ENCODE assay signal across 31 mouse cellular contexts in the genomic region with DNA sequence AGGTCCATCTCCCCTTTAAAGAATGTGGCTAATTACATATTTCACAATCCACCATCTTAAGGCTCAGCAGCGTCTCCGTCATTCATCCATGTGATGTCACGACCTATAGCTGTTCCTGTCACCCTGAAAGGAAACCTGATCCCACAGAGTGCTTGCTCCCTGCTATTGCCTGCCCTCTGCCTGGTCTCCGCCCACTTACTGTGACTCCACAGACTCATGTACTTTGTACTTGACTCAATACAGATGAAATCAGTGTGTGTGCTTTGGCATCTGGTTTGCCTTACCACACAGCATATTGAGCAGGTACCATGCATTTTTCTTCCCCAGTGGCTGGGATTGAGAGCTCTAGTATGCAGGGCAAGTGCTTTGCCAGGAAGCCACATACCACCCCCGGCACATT. TPM values are rescaled to one million over a fixed set of nuclear protein-coding genes. Genes with fewer than 3 reads are reported as not detected.
DNase-seq lines count a peak whose midpoint lies in the region; ATAC-seq and TF ChIP-seq lines count a peak whose summit lies in the region.
"Had no signal": no experiment of that assay in that cellular context is flagged by ENCODE, and none has a peak within 500 bp of the region (broad histone marks: within the 10 kb centered on the region; RNA-seq: fewer than 3 reads in every experiment).

No protein-coding gene starts in this region.

- no peak for TF ChIP-seq EP300 in liver, embryonic 14.5 days (IDR thresholded peaks at IDR 0.05; ENCODE audit: low read depth)

- H3K9me3 ChIP-seq in liver, embryonic 14.5 days (ENCODE audit: control insufficient read depth, low read length) = no peaks in the 10 kb centered on the region
- H3K9me3 ChIP-seq: hindbrain, embryonic 15.5 days; limb, embryonic 10.5 days; limb, embryonic 15.5 days; megakaryocyte, embryonic 14.5 days; midbrain, embryonic 12.5 days; stomach, embryonic 15.5 days had no signal

- no peak for ATAC-seq in liver, embryonic 14.5 days (ENCODE audit: insufficient read depth)
- ATAC-seq: CD4-positive, CD25-positive, alpha-beta regulatory T cell, adult 4 months; forebrain, embryonic 16.5 days; inflammation-experienced regulatory T-cells, adult 6 months had no signal

- H3K9ac ChIP-seq in liver, embryonic 14.5 days (replicated peaks) = no peak overlapping the region; the same call in 1 of the 2 replicates
- H3K9ac ChIP-seq: hindbrain, embryonic 15.5 days; limb, embryonic 15.5 days; midbrain, embryonic 12.5 days; stomach, embryonic 15.5 days had no signal

- peaks cover 77% of the 10 kb centered on the region in 2 experiments for H3K4me1 ChIP-seq in liver, embryonic 14.5 days (replicated peaks; ENCODE audit: control insufficient read depth in 2 of 2, insufficient read depth in 2 of 2, low read length in 1 of 2)

- H3K4me2 ChIP-seq in liver, embryonic 14.5 days (ENCODE audit: low read depth) = peak overlapping the region; percentile 76
- H3K4me2 ChIP-seq: hindbrain, embryonic 15.5 days; limb, embryonic 15.5 days; midbrain, embryonic 12.5 days; stomach, embryonic 15.5 days had no signal

- DNase-seq in cerebellum, adult 9-11 months = peak; percentile 54
- no peak for DNase-seq in cerebellum, postnatal 10 days
- DNase-seq in 3T3-L1 (ENCODE audit: low read depth, low spot score) = peak; percentile 44
- peak; percentile 76 for DNase-seq in liver
- DNase-seq in liver, embryonic 14.5 days (ENCODE audit: low read depth in 3 of 3, low spot score in 3 of 3) = peak in 1 of 3 experiments; percentile 45
- no peak for DNase-seq in gastrocnemius, adult 18-20 months (ENCODE audit: low spot score)
- no peak for DNase-seq in testis, postnatal 14 days (ENCODE audit: low spot score)
- no peak for DNase-seq in urinary bladder, postnatal 25 days (ENCODE audit: low spot score)
- DNase-seq: adrenal gland, postnatal 25 days; cerebellum, adult 2 months; cerebellum, postnatal 36 days; embryo, embryonic 11 days; gastrocnemius, postnatal 14 days; kidney, adult 8-10 months; kidney, postnatal 10 days; layer of hippocampus, adult 9-11 months; lung, postnatal 36 days; thymus, adult 18-20 months; thymus, postnatal 25 days had no signal

- H3K36me3 ChIP-seq in liver, embryonic 14.5 days (replicated peaks; ENCODE audit: control insufficient read depth, insufficient read depth, low read depth) = no peaks in the 10 kb centered on the region; the same call in 1 of the 2 replicates
- H3K36me3 ChIP-seq: limb, embryonic 15.5 days had no signal

- H3K27me3 ChIP-seq in liver, embryonic 14.5 days (ENCODE audit: control insufficient read depth, insufficient read depth, low read length) = no peaks in the 10 kb centered on the region
- H3K27me3 ChIP-seq: hindbrain, embryonic 15.5 days; limb, embryonic 15.5 days; midbrain, embryonic 12.5 days; stomach, embryonic 15.5 days had no signal

- H3K27ac ChIP-seq in liver, embryonic 14.5 days = peak overlapping the region; percentile 99
- H3K27ac ChIP-seq: hindbrain, embryonic 15.5 days; limb, embryonic 10.5 days; limb, embryonic 15.5 days; midbrain, embryonic 12.5 days; stomach, embryonic 15.5 days had no signal

- WGBS in liver, embryonic 14.5 days (ENCODE audit: insufficient replicate concordance) = 73% methylated on average over 5 of the region's 5 CpGs

- TF ChIP-seq CTCF in liver, embryonic 14.5 days (IDR thresholded peaks at IDR 0.05; ENCODE audit: low read depth) = no peak

- no peak overlapping the region for H3K4me3 ChIP-seq in liver, embryonic 14.5 days (ENCODE audit: insufficient read depth in 1 of 2, low read depth in 2 of 2, low read length in 2 of 2)
- H3K4me3 ChIP-seq: erythroblast, embryonic 14.5 days; hindbrain, embryonic 15.5 days; limb, embryonic 10.5 days; limb, embryonic 15.5 days; megakaryocyte, embryonic 14.5 days; midbrain, embryonic 12.5 days; stomach, embryonic 15.5 days had no signal

RNA-seq across cellular contexts. Expression of gene Hdac11, which starts 5.8 kb away (rescaled TPM):
- 9.2 and 12.1 TPM in 2 replicates for polyA plus RNA-seq in liver, embryonic 14.5 days (2012; rRNA removed)
- 4.8 and 6.0 TPM in 2 replicates for polyA plus RNA-seq in liver, embryonic 14.5 days (2014; fragmentation: Nextera tagmentation; extraction: Ambion mirVana)
- 1 to 10 TPM; 6.7 to 7.2 TPM for total RNA-seq in gastrocnemius, adult 18-20 months (2021)

RNA-seq across cellular contexts. Expression of gene Nup210, which starts 45.7 kb away (rescaled TPM):
- 24.4 and 32.4 TPM in 2 replicates for polyA plus RNA-seq in liver, embryonic 14.5 days (2012; rRNA removed)
- 35.1 and 38.5 TPM in 2 replicates for polyA plus RNA-seq in liver, embryonic 14.5 days (2014; fragmentation: Nextera tagmentation; extraction: Ambion mirVana)
- total RNA-seq in gastrocnemius, adult 18-20 months (2021) = 10 to 100 TPM; 18.4 to 22.1 TPM

RNA-seq across cellular contexts. Expression of gene Fbln2, which starts 49.9 kb away (rescaled TPM):
- 4.0 and 5.1 TPM in 2 replicates for polyA plus RNA-seq in liver, embryonic 14.5 days (2012; rRNA removed)
- 4.3 and 4.4 TPM in 2 replicates for polyA plus RNA-seq in liver, embryonic 14.5 days (2014; fragmentation: Nextera tagmentation; extraction: Ambion mirVana)
- total RNA-seq in gastrocnemius, adult 18-20 months (2021) = 10 to 100 TPM; 40.1 to 51.6 TPM
- total RNA-seq: granulocyte monocyte progenitor cell, adult 5-6 weeks; hematopoietic stem cell, adult 5-6 weeks had no signal

Comparison
In these comparisons a context has a peak if more than half of its experiments do, and no peak if none do; other contexts are left out.
1. DNase-seq: peak in cerebellum, adult 9-11 months (single experiment), 3T3-L1 (single experiment) and liver (single experiment); none in cerebellum, postnatal 10 days (0 of 2), gastrocnemius, adult 18-20 months (single experiment), testis, postnatal 14 days (single experiment) and urinary bladder, postnatal 25 days (single experiment).